Mouse (Mus musculus) liver, postnatal 0 days (tissue): ENCODE results near the gene Drc7. TPM values are rescaled to one million over a fixed set of nuclear protein-coding genes. Genes with fewer than 3 reads are reported as not detected.
"Not testable (repeated sequence)": the region's sequence is repeated elsewhere in the genome, so short reads cannot be mapped to it uniquely, and the experiment has no call there.

Source experiments
- ATAC-seq: fragments of 200-750 bp; cut with Nextera tagmentation; 2 replicates; pipeline ENCODE4 v1.8.0; 2017; ENCODE audit warnings: mild to moderate bottlenecking, moderate library complexity
- DNase-seq: peaks from one replicate; pipeline ENCODE4 v3.0.0-alpha.2; 2016
- H3K27ac ChIP-seq: fragments of 300-500 bp; sonication (generic); 2 replicates; pipeline ENCODE4 v1.5.1; 2014; ENCODE audit warnings: antibody characterized with exemption, moderate library complexity, mild to moderate bottlenecking, low read depth
- H3K27me3 ChIP-seq: fragments of 300-500 bp; sonication (generic); 2 replicates; pipeline ENCODE4 v1.6.1; 2014; ENCODE audit warnings: low read length, control low read depth, mixed read lengths; ENCODE audit not compliant: insufficient read depth
- H3K36me3 ChIP-seq: fragments of 300-500 bp; sonication (generic); replicated peaks from 2 replicates; pipeline ENCODE4 v1.6.1; 2014; ENCODE audit warnings: mild to moderate bottlenecking, control low read depth, low read length, moderate library complexity, mixed read lengths; ENCODE audit not compliant: insufficient read depth
- H3K4me1 ChIP-seq: fragments of 300-500 bp; sonication (generic); 2 replicates; pipeline ENCODE4 v1.6.1; 2014; ENCODE audit warnings: antibody characterized with exemption, mild to moderate bottlenecking, control low read depth; ENCODE audit not compliant: insufficient read depth
- H3K4me2 ChIP-seq: fragments of 300-500 bp; sonication (generic); 2 replicates; pipeline ENCODE4 v1.6.1; 2014; ENCODE audit warnings: low read depth, mild to moderate bottlenecking, low read length, moderate library complexity, mixed read lengths
- H3K4me3 ChIP-seq: fragments of 300-500 bp; sonication (generic); 2 replicates; pipeline ENCODE4 v1.5.1; 2014; ENCODE audit warnings: low read depth, low read length
- H3K9ac ChIP-seq: fragments of 300-500 bp; sonication (generic); replicated peaks from 2 replicates; pipeline ENCODE4 v1.6.1; 2014; ENCODE audit warnings: mild to moderate bottlenecking, moderate library complexity
- H3K9me3 ChIP-seq: fragments of 300-500 bp; sonication (generic); 2 replicates; pipeline ENCODE4 v1.6.1; 2016; ENCODE audit warnings: mild to moderate bottlenecking, control low read depth, low read length, mixed read lengths
- CTCF ChIP-seq: sonication (generic); IDR thresholded peaks from 2 replicates; pipeline ENCODE4 v1.5.1; 2016; ENCODE audit warnings: antibody characterized with exemption, low read depth
- EP300 ChIP-seq: IDR thresholded peaks from 2 replicates; pipeline ENCODE4 v1.6.1; 2016; ENCODE audit warnings: antibody characterized with exemption, low read depth, mild to moderate bottlenecking
- WGBS: fragments of 180-500 bp; shearing (Covaris S2); extraction: QIAGEN DNeasy Blood & Tissue Kit; methylation state at CpG from one replicate; pipeline ENCODE4 v1.1.7; 2014; ENCODE audit not compliant: insufficient replicate concordance; 5-methylcytosine and 5-hydroxymethylcytosine counted together
- polyA plus RNA-seq: library from polyadenylated mRNA; unstranded; fragments of >200 nt; fragmentation: Nextera tagmentation; extraction: Ambion mirVana; gene quantifications from 2 replicates; pipeline ENCODE4 v1.2.1, GENCODE M21; 2015

Drc7 gene
- polyA plus RNA-seq, 1 experiment from 2014 or later = 0.28 TPM

- H3K4me2 ChIP-seq = peak overlapping the region; percentile 34
- WGBS = 24% methylated on average over 12 of the region's 12 CpGs
Measured at GRCm38 (mm10) chr8:95020293-95020777, 34.6 kb upstream of the Drc7 start.

GRCm38 (mm10) chr8:95020821-95021220, 34.1 kb upstream of the Drc7 start:
- H3K9me3 ChIP-seq = no peaks in the 10 kb centered on the region
- no peak overlapping the region for H3K27ac ChIP-seq
- H3K4me1 ChIP-seq = 0 out of 2 replicates have a peak, but pooled peaks cover 2% of the 10 kb centered on the region
- DNase-seq = no peak
- peak overlapping the region; percentile 4; the same call in 1 of the 2 replicates for H3K4me3 ChIP-seq
- H3K36me3 ChIP-seq = no peaks in the 10 kb centered on the region
- peak overlapping the region; percentile 34 for H3K4me2 ChIP-seq
- WGBS = 27% methylated on average over 10 of the region's 10 CpGs
- TF ChIP-seq EP300 (no peak), CTCF (no peak)
- no peak for ATAC-seq
- H3K27me3 ChIP-seq = no peaks in the 10 kb centered on the region
- no peak overlapping the region for H3K9ac ChIP-seq

More at GRCm38 (mm10) chr8:95020293-95020777, 34.6 kb upstream of the Drc7 start:
- Histone ChIP-seq H3K36me3 (no peaks in the 10 kb centered on the region), H3K4me3 (peak overlapping the region; percentile 4; the same call in 1 of the 2 replicates), H3K27me3 (no peaks in the 10 kb centered on the region), H3K9ac (no peak overlapping the region), H3K4me1 (0 out of 2 replicates have a peak, but pooled peaks cover 2% of the 10 kb centered on the region), H3K9me3 (no peaks in the 10 kb centered on the region), H3K27ac (peak overlapping the region; percentile 30; the same call in 1 of the 2 replicates)
- no peak for TF ChIP-seq EP300
- TF ChIP-seq CTCF = no peak
- DNase-seq (peak; percentile 53), ATAC-seq (peak; percentile 59)

GRCm38 (mm10) chr8:95023201-95023600, 31.7 kb upstream of the Drc7 start:
- Histone ChIP-seq H3K4me1 (0 out of 2 replicates have a peak, but pooled peaks cover 2% of the 10 kb centered on the region), H3K9ac (no peak overlapping the region), H3K4me3 (no peak overlapping the region), H3K27me3 (no peaks in the 10 kb centered on the region), H3K9me3 (no peaks in the 10 kb centered on the region), H3K4me2 (no peak overlapping the region), H3K27ac (no peak overlapping the region), H3K36me3 (no peaks in the 10 kb centered on the region)
- DNase-seq = no peak
- no peak for ATAC-seq
- 48% methylated on average over 8 of the region's 8 CpGs for WGBS
- TF ChIP-seq EP300 (no peak), CTCF (no peak)

- H3K4me3 ChIP-seq = no peak overlapping the region
- no peak overlapping the region for H3K4me2 ChIP-seq
- no peak overlapping the region for H3K27ac ChIP-seq
- 0 out of 2 replicates have a peak, but pooled peaks cover 2% of the 10 kb centered on the region for H3K4me1 ChIP-seq
- no peak for DNase-seq
- H3K27me3 ChIP-seq = no peaks in the 10 kb centered on the region
- H3K36me3 ChIP-seq = no peaks in the 10 kb centered on the region
- TF ChIP-seq CTCF = no peak
- TF ChIP-seq EP300 = no peak
- H3K9me3 ChIP-seq = no peaks in the 10 kb centered on the region
- ATAC-seq = no peak
- no peak overlapping the region for H3K9ac ChIP-seq
- 54% methylated on average over 4 of the region's 4 CpGs for WGBS
Measured at GRCm38 (mm10) chr8:95024387-95024786, 30.5 kb upstream of the Drc7 start.

- no peaks in the 10 kb centered on the region for H3K27me3 ChIP-seq
- ATAC-seq (no peak), DNase-seq (peak; percentile 74)
- 70% methylated on average over 2 of the region's 2 CpGs for WGBS
- H3K9ac ChIP-seq = no peak overlapping the region
- TF ChIP-seq CTCF = peak; percentile 81
- no peak for TF ChIP-seq EP300
- 0 out of 2 replicates have a peak, but pooled peaks cover 2% of the 10 kb centered on the region for H3K4me1 ChIP-seq
- H3K27ac ChIP-seq = no peak overlapping the region
- no peaks in the 10 kb centered on the region for H3K36me3 ChIP-seq
- no peak overlapping the region for H3K4me3 ChIP-seq
- no peak overlapping the region for H3K4me2 ChIP-seq
- no peaks in the 10 kb centered on the region for H3K9me3 ChIP-seq
Measured at GRCm38 (mm10) chr8:95025421-95025820, 29.5 kb upstream of the Drc7 start.

GRCm38 (mm10) chr8:95028391-95028790, 26.5 kb upstream of the Drc7 start:
- not testable (repeated sequence) for H3K4me3 ChIP-seq, ATAC-seq, H3K36me3 ChIP-seq, H3K27me3 ChIP-seq, H3K9ac ChIP-seq, H3K4me2 ChIP-seq, H3K4me1 ChIP-seq, H3K27ac ChIP-seq, DNase-seq, H3K9me3 ChIP-seq
- 86% methylated on average over 7 of the region's 7 CpGs for WGBS
